Mouse (Mus musculus) kidney, postnatal 0 days (tissue): ENCODE measurements around the gene Ovol3. TPM values are rescaled to one million over a fixed set of nuclear protein-coding genes. Genes with fewer than 3 reads are reported as not detected.
A peak's percentile ranks its signal among the peaks of the same experiment; 100 is the strongest.

Experiments used
- ATAC-seq: fragments of 200-750 bp; cut with Nextera tagmentation; replicated peaks from 2 replicates; pipeline ENCODE4 v1.8.0; 2017; ENCODE audit warnings: low read depth, moderate number of reproducible peaks, moderate TSS enrichment, moderate library complexity; ENCODE audit not compliant: low FRiP score
- DNase-seq: peaks from one replicate; pipeline ENCODE4 v3.0.0-alpha.2; 2016; ENCODE audit warnings: low spot score
- H3K27ac ChIP-seq: fragments of 300-500 bp; sonication (generic); 2 replicates; pipeline ENCODE4 v1.5.1; 2014; ENCODE audit warnings: mild to moderate bottlenecking
- H3K27me3 ChIP-seq: fragments of 300-500 bp; sonication (generic); 2 replicates; pipeline ENCODE4 v1.6.1; 2014; ENCODE audit warnings: low read length, mixed read lengths; ENCODE audit not compliant: insufficient read depth
- H3K36me3 ChIP-seq: fragments of 300-500 bp; sonication (generic); 2 replicates; pipeline ENCODE4 v1.6.1; 2014; ENCODE audit warnings: low read length, mixed read lengths; ENCODE audit not compliant: insufficient read depth
- H3K4me1 ChIP-seq: fragments of 300-500 bp; sonication (generic); replicated peaks from 2 replicates; pipeline ENCODE4 v1.6.1; 2014; ENCODE audit warnings: antibody characterized with exemption, low read length, mixed read lengths; ENCODE audit not compliant: insufficient read depth
- H3K4me2 ChIP-seq: fragments of 300-500 bp; sonication (generic); 2 replicates; pipeline ENCODE4 v1.6.1; 2014; ENCODE audit warnings: mild to moderate bottlenecking, low read length, moderate library complexity, mixed read lengths
- H3K4me3 ChIP-seq: fragments of 300-500 bp; sonication (generic); replicated peaks from 2 replicates; pipeline ENCODE4 v1.5.1; 2014; ENCODE audit warnings: low read depth, low read length
- H3K9ac ChIP-seq: fragments of 300-500 bp; sonication (generic); 2 replicates; pipeline ENCODE4 v1.6.1; 2014; ENCODE audit warnings: low read depth, low read length
- H3K9me3 ChIP-seq: fragments of 300-500 bp; sonication (generic); replicated peaks from 2 replicates; pipeline ENCODE4 v1.6.1; 2016; ENCODE audit warnings: low read length, inconsistent platforms, mixed read lengths
- CTCF ChIP-seq: IDR thresholded peaks from 2 replicates; pipeline ENCODE4 v1.5.1; 2016; ENCODE audit warnings: antibody characterized with exemption, low read depth, mild to moderate bottlenecking, moderate library complexity
- WGBS: fragments of 180-500 bp; shearing (Covaris S2); extraction: QIAGEN DNeasy Blood & Tissue Kit; methylation state at CpG from one replicate; pipeline ENCODE4 v1.1.7; 2014; 5-methylcytosine and 5-hydroxymethylcytosine counted together
- polyA plus RNA-seq: library from polyadenylated mRNA; unstranded; fragments of >200 nt; fragmentation: Nextera tagmentation; extraction: Ambion mirVana; gene quantifications from 2 replicates; pipeline ENCODE4 v1.2.1, GENCODE M21; 2015

Gene Ovol3
- polyA plus RNA-seq, 1 experiment from 2014 or later: not detected

DNA sequence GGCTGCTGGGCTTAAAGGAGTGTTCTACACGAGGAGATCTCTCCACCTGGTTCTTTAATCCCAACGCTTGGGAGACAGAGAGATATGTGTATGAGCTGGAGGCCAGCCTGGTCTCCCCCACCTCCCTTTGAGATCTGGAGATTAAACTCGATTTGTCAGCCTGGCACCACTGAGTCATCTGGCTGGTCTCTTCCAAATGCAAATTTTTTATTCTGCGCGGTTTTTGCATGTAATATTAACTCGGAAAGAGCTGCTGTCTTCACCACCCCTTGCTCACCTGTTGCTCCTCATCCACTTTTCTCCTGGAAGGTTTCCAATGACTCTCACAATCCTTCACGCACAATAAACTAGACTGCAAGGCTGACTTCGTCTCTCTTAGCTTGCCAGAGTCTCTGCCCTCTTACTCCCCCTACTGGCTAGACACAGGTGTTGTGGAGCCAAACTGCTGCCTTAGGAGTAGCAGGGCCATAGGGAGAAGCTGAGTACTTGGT, 37.0 kb downstream of the Ovol3 start, which contains the start of gene Capns1:
Capns1 (minus strand) TSS at position 331 of the 491 bp plus-strand sequence.
- Histone ChIP-seq H3K36me3 (no peaks in the 10 kb centered on the region), H3K4me3 (no peak within 1 kb of the TSS), H3K9me3 (no peaks in the 10 kb centered on the region), H3K27ac (peak within 1 kb of the TSS; percentile 51), H3K9ac (no peak within 1 kb of the TSS), H3K4me2 (peak within 1 kb of the TSS; percentile 23; the same call in 1 of the 2 replicates), H3K4me1 (peaks cover 8% of the 10 kb centered on the region; the same call in 1 of the 2 replicates), H3K27me3 (no peaks in the 10 kb centered on the region)
- 7% methylated on average over 8 of the region's 8 CpGs for WGBS
- no peak for ATAC-seq
- TF ChIP-seq CTCF: peak; percentile 94
- DNase-seq: peak; percentile 94

DNA sequence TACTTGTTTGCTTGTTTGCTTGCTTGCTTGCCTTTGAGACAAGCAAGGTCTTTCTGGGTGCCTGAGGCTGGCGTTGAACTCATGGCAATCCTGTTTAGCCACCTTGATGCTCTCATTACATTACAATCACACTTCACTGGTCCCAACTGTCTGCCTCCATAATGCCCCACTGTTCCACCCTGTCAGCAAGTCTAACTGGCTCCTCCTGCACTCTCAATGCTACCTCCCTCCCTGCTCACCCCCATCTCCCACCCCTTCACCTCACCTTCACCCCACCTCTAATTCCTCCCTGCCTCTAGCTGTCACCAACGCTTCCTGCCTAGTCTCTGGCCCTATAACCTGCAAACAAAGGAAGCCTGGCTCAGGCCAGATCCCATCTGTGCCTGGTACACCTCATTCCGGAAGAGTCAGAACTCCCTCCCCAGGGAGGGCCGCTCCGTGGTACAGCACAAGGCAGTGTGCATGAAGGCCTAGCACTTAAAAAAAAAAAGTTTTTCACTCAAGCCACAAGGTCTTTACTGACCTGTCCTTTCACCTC, 37.9 kb downstream of the Ovol3 start:
- ATAC-seq (no peak), DNase-seq (no peak)
- H3K27me3 ChIP-seq: no peaks in the 10 kb centered on the region
- no peak overlapping the region for H3K4me2 ChIP-seq
- H3K9me3 ChIP-seq: no peaks in the 10 kb centered on the region
- H3K9ac ChIP-seq: no peak overlapping the region
- no peak overlapping the region for H3K4me3 ChIP-seq
- peak overlapping the region; percentile 51; the same call in 1 of the 2 replicates for H3K27ac ChIP-seq
- WGBS: 37% methylated on average over 5 of the region's 5 CpGs
- TF ChIP-seq CTCF: no peak
- no peaks in the 10 kb centered on the region for H3K36me3 ChIP-seq
- peaks cover 17% of the 10 kb centered on the region for H3K4me1 ChIP-seq

DNA sequence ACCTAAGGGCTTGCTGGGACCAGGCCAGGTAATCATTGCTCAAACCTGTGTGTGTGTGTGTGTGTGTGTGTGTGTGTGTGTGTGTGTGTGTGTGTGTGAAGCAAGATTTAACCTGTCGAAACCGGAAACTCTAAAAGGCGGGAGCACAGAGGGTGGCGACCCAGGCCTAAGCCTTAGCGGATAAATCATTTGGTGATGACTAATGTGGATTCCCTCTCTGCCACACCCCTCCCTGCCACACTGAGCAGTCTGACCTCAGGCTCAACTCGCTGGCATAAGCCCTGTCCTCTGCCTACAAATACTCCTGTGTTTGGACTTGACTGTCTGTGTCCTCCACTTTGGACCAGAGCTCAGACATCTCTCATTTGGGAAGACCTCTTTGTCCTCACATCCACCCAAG, 39.4 kb downstream of the Ovol3 start:
- no peak for TF ChIP-seq CTCF
- Histone ChIP-seq H3K36me3 (peaks cover 12% of the 10 kb centered on the region), H3K9ac (no peak overlapping the region), H3K9me3 (no peaks in the 10 kb centered on the region), H3K27ac (no peak overlapping the region), H3K4me3 (no peak overlapping the region), H3K4me2 (no peak overlapping the region), H3K27me3 (no peaks in the 10 kb centered on the region), H3K4me1 (peaks cover 20% of the 10 kb centered on the region)
- ATAC-seq: peak; percentile 42; the same call in 1 of the 2 replicates
- DNase-seq: no peak
- 53% methylated on average over 6 of the region's 6 CpGs for WGBS

DNA sequence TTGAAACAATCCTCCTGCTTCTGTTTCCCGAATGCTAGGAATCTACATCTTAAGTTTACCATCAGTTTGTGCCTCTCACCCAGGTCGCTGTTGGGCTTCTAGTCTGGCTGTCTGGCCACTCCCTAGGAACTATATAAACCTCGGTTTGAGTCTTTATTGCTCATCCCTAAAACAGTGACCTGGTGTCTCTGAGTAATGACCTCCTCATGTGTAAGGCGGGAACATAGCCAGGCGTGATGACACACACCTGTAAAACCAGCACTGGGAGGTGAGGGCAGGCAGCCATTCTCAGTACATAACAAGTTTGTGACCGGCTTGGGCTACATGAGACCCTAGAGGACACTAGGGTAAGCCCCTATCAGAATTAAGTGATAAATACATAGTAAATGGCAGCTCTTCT, 40.1 kb downstream of the Ovol3 start:
- no peak overlapping the region for H3K27ac ChIP-seq
- no peak overlapping the region for H3K9ac ChIP-seq
- TF ChIP-seq CTCF: no peak
- ATAC-seq (no peak), DNase-seq (no peak)
- WGBS: 54% methylated on average over 6 of the region's 6 CpGs
- no peaks in the 10 kb centered on the region for H3K9me3 ChIP-seq
- H3K4me1 ChIP-seq: peaks cover 20% of the 10 kb centered on the region
- no peak overlapping the region for H3K4me3 ChIP-seq
- H3K4me2 ChIP-seq: peak overlapping the region; percentile 83; the same call in 1 of the 2 replicates
- no peaks in the 10 kb centered on the region for H3K27me3 ChIP-seq
- peaks cover 15% of the 10 kb centered on the region for H3K36me3 ChIP-seq

DNA sequence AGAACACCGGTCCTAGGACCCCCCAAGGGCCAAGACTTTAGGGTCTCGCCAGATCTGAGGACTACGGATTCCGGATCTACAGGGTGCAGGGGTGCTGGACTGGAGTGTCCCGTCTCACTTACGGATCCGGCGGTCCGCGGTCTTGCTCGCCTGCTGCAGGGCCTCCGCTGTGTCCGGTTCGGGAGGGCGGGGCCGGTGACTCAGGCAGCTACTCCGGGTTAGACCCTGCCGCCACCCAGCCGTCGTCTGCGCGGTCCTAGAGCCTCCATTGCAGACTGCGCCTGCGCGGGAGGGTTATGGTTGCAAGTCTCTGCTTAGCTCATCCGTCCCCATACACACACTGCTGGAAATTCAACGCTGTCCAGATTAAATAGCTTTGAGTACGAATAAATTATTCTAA, 40.6 kb downstream of the Ovol3 start:
- Histone ChIP-seq H3K9ac (peak overlapping the region; percentile 81), H3K4me3 (peak overlapping the region; percentile 70), H3K36me3 (peaks cover 18% of the 10 kb centered on the region), H3K4me2 (peak overlapping the region; percentile 83), H3K27ac (peak overlapping the region; percentile 94), H3K27me3 (no peaks in the 10 kb centered on the region), H3K9me3 (no peaks in the 10 kb centered on the region), H3K4me1 (peaks cover 20% of the 10 kb centered on the region)
- DNase-seq (peak; percentile 98), ATAC-seq (peak; percentile 90)
- WGBS: under 1% methylated on average over 28 of the region's 28 CpGs
- no peak for TF ChIP-seq CTCF

DNA sequence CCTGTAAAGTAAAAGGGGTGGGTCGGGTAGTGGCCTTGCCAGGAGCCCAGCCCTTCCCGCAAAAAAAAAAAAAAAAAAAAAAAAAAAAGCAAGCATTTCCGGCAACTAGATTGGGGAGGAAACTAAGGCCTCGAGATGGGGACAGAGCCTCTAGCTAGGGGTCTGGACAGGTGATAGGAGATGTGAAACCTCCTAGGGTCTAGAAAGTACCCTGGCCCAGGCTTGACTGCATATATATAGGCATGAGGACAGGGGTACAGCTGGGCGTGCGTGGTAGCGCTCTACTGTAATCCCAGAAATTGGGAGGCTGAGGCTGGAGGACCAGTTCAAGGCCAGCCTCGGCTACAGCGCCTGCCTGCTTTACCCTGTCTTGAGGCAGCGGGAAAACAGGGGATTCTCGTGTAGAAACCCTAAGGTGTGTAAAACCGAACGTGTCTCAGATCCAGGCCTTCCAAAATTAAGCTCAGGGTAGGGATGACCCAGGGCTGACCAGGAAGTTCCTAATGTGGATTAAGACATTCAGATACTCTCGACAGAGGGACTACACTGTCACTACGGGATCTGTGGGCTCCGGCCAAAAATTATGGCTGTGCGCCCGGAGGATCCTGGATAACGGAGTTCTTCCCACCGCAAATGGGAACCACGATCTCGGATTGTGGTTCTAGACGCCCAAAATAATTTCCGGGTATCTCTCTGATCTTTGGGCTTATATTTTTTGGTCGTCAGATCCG, 41.3 kb downstream of the Ovol3 start:
- peak overlapping the region; percentile 83 for H3K4me2 ChIP-seq
- ATAC-seq (no peak), DNase-seq (peak; percentile 34)
- H3K27me3 ChIP-seq: no peaks in the 10 kb centered on the region
- H3K9ac ChIP-seq: peak overlapping the region; percentile 81
- no peak for TF ChIP-seq CTCF
- H3K4me1 ChIP-seq: peaks cover 20% of the 10 kb centered on the region
- H3K36me3 ChIP-seq: peaks cover 18% of the 10 kb centered on the region
- no peaks in the 10 kb centered on the region for H3K9me3 ChIP-seq
- H3K4me3 ChIP-seq: peak overlapping the region; percentile 70
- WGBS: under 1% methylated on average over 26 of the region's 26 CpGs
- peak overlapping the region; percentile 94 for H3K27ac ChIP-seq
